Mouse (Mus musculus): ENCODE data around the gene Fanca. TPM values are rescaled to one million over a fixed set of nuclear protein-coding genes. Genes with fewer than 3 reads are reported as not detected.

Gene Fanca
- 26.9 and 35.4 TPM in 2 replicates for polyA plus RNA-seq (2014; fragmentation: Nextera tagmentation; extraction: Ambion mirVana)

- no peak within 1 kb of the TSS for H3K27ac ChIP-seq (ENCODE audit: low read depth, low read length)
- H3K4me2 ChIP-seq (replicated peaks; ENCODE audit: low read depth, low read length): peak within 1 kb of the TSS; percentile 74
- H3K36me3 ChIP-seq (ENCODE audit: control insufficient read depth, insufficient read depth, low read length): no peaks in the 10 kb centered on the region
- H3K9ac ChIP-seq (ENCODE audit: low read depth, low read length): peak within 1 kb of the TSS; percentile 69
- H3K4me1 ChIP-seq (replicated peaks; ENCODE audit: control insufficient read depth, insufficient read depth, low read length): no peaks in the 10 kb centered on the region
- H3K9me3 ChIP-seq (ENCODE audit: control insufficient read depth, low read length): no peaks in the 10 kb centered on the region
- WGBS: 0% methylated on average over 24 of the region's 24 CpGs
- peak; percentile 94 for DNase-seq (ENCODE audit: low spot score)
- peak within 1 kb of the TSS; percentile 58 for H3K4me3 ChIP-seq (ENCODE audit: low read depth, low read length)
- ATAC-seq (ENCODE audit: low FRiP score): peak; percentile 98
- no peaks in the 10 kb centered on the region for H3K27me3 ChIP-seq (ENCODE audit: control insufficient read depth, insufficient read depth, low read length)
These were observed at the start of gene Fanca for GRCm38 (mm10) chr8:123318467-123318911. Gene Fanca, minus strand, starts transcription at chr8:123318576.

- no peak overlapping the region for H3K27ac ChIP-seq (ENCODE audit: low read depth, low read length)
These were observed 42.8 kb upstream of the Fanca start for GRCm38 (mm10) chr8:123361082-123361739.

DNA sequence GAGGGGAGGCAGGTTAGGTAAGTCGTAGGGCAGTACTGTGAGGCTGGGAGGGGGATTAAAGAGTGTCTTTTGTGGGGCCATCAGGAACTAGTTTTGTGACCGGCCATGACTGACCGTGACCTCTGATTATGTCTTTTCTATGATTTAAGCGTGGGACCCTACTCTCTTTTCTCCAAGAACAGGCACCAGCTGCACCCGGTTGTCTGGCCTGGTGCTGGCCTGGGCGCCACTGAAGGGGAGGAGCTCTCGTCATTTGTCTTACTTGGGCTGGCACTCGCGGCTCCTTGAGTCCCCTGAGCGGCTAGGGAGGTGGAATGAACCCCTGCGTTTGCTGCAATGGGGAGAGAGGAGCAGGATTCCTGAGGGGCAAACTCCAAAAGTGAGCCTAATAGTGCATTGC is 34.8 kb upstream of the Fanca start:
- WGBS: 41% methylated on average over 11 of the region's 11 CpGs
- no peak overlapping the region for H3K4me2 ChIP-seq (replicated peaks; ENCODE audit: low read depth, low read length)
- no peak for ATAC-seq (ENCODE audit: low FRiP score)

More at GRCm38 (mm10) chr8:123361082-123361739, 42.8 kb upstream of the Fanca start:
- Histone ChIP-seq H3K4me1 (replicated peaks; ENCODE audit: control insufficient read depth, insufficient read depth, low read length) (no peaks in the 10 kb centered on the region), H3K9ac (ENCODE audit: low read depth, low read length) (no peak overlapping the region), H3K4me3 (ENCODE audit: low read depth, low read length) (no peak overlapping the region), H3K9me3 (ENCODE audit: control insufficient read depth, low read length) (no peaks in the 10 kb centered on the region), H3K27me3 (ENCODE audit: control insufficient read depth, insufficient read depth, low read length) (no peaks in the 10 kb centered on the region), H3K36me3 (ENCODE audit: control insufficient read depth, insufficient read depth, low read length) (peaks cover 2% of the 10 kb centered on the region; the same call in 1 of the 2 replicates), H3K4me2 (replicated peaks; ENCODE audit: low read depth, low read length) (no peak overlapping the region)
- peak; percentile 91 for DNase-seq (ENCODE audit: low spot score)
- WGBS: 48% methylated on average over 12 of the region's 12 CpGs
- ATAC-seq (ENCODE audit: low FRiP score): peak; percentile 43; the same call in 1 of the 2 replicates

GRCm38 (mm10) chr8:123352786-123353185 is 34.4 kb upstream of the Fanca start:
- peak; percentile 58 for DNase-seq (ENCODE audit: low spot score)
- no peak overlapping the region for H3K4me3 ChIP-seq (ENCODE audit: low read depth, low read length)
- peaks cover 3% of the 10 kb centered on the region for H3K4me1 ChIP-seq (replicated peaks; ENCODE audit: control insufficient read depth, insufficient read depth, low read length)
- H3K36me3 ChIP-seq (ENCODE audit: control insufficient read depth, insufficient read depth, low read length): 0 out of 2 replicates have a peak, but pooled peaks cover 2% of the 10 kb centered on the region
- 63% methylated on average over 13 of the region's 13 CpGs for WGBS
- no peaks in the 10 kb centered on the region for H3K9me3 ChIP-seq (ENCODE audit: control insufficient read depth, low read length)
- H3K27me3 ChIP-seq (ENCODE audit: control insufficient read depth, insufficient read depth, low read length): no peaks in the 10 kb centered on the region
- H3K4me2 ChIP-seq (replicated peaks; ENCODE audit: low read depth, low read length): no peak overlapping the region
- H3K27ac ChIP-seq (ENCODE audit: low read depth, low read length): no peak overlapping the region
- no peak; the same call in 1 of the 2 replicates for ATAC-seq (ENCODE audit: low FRiP score)
- no peak overlapping the region for H3K9ac ChIP-seq (ENCODE audit: low read depth, low read length)

More for the DNA sequence above, 34.8 kb upstream of the Fanca start:
- Histone ChIP-seq H3K9me3 (ENCODE audit: control insufficient read depth, low read length) (no peaks in the 10 kb centered on the region), H3K27me3 (ENCODE audit: control insufficient read depth, insufficient read depth, low read length) (no peaks in the 10 kb centered on the region), H3K4me3 (ENCODE audit: low read depth, low read length) (no peak overlapping the region), H3K9ac (ENCODE audit: low read depth, low read length) (no peak overlapping the region), H3K4me1 (replicated peaks; ENCODE audit: control insufficient read depth, insufficient read depth, low read length) (peaks cover 3% of the 10 kb centered on the region), H3K36me3 (ENCODE audit: control insufficient read depth, insufficient read depth, low read length) (0 out of 2 replicates have a peak, but pooled peaks cover 2% of the 10 kb centered on the region), H3K27ac (ENCODE audit: low read depth, low read length) (no peak overlapping the region)
- DNase-seq (ENCODE audit: low spot score): peak; percentile 13

DNA sequence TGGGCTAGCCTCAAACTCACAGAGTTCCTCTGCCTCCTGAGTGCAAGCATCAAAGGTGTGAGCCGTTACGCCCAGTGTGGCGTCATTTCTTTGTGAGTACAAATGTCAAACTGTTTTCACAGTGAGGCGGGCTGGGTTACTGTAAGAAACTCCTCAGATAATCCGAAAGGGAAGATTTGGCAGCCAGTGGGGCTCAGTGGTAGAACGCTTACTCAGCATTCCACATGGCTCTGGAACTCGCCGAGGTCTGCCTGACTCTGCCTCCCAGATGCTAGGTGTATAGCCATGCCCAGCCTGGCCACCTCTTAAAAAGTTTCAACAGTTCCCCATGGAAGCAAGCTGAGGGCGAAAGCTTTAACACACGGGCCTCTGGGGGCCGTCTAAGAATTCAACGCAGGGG is 33.7 kb upstream of the Fanca start:
- H3K9ac ChIP-seq (ENCODE audit: low read depth, low read length): no peak overlapping the region
- ATAC-seq (ENCODE audit: low FRiP score): no peak
- WGBS: 89% methylated on average over 12 of the region's 12 CpGs

GRCm38 (mm10) chr8:123349073-123349472 is 30.7 kb upstream of the Fanca start:
- Histone ChIP-seq H3K4me2 (replicated peaks; ENCODE audit: low read depth, low read length) (no peak overlapping the region), H3K4me3 (ENCODE audit: low read depth, low read length) (no peak overlapping the region), H3K27ac (ENCODE audit: low read depth, low read length) (no peak overlapping the region), H3K27me3 (ENCODE audit: control insufficient read depth, insufficient read depth, low read length) (no peaks in the 10 kb centered on the region), H3K4me1 (replicated peaks; ENCODE audit: control insufficient read depth, insufficient read depth, low read length) (peaks cover 3% of the 10 kb centered on the region), H3K36me3 (ENCODE audit: control insufficient read depth, insufficient read depth, low read length) (no peaks in the 10 kb centered on the region), H3K9me3 (ENCODE audit: control insufficient read depth, low read length) (no peaks in the 10 kb centered on the region), H3K9ac (ENCODE audit: low read depth, low read length) (no peak overlapping the region)
- no peak for ATAC-seq (ENCODE audit: low FRiP score)
- 81% methylated on average over 4 of the region's 4 CpGs for WGBS
- DNase-seq (ENCODE audit: low spot score): no peak

More for the DNA sequence above, 33.7 kb upstream of the Fanca start:
- Histone ChIP-seq H3K4me2 (replicated peaks; ENCODE audit: low read depth, low read length) (no peak overlapping the region), H3K27ac (ENCODE audit: low read depth, low read length) (no peak overlapping the region), H3K9me3 (ENCODE audit: control insufficient read depth, low read length) (no peaks in the 10 kb centered on the region), H3K27me3 (ENCODE audit: control insufficient read depth, insufficient read depth, low read length) (no peaks in the 10 kb centered on the region), H3K36me3 (ENCODE audit: control insufficient read depth, insufficient read depth, low read length) (0 out of 2 replicates have a peak, but pooled peaks cover 2% of the 10 kb centered on the region), H3K4me1 (replicated peaks; ENCODE audit: control insufficient read depth, insufficient read depth, low read length) (peaks cover 3% of the 10 kb centered on the region), H3K4me3 (ENCODE audit: low read depth, low read length) (no peak overlapping the region)
- DNase-seq (ENCODE audit: low spot score): no peak

DNA sequence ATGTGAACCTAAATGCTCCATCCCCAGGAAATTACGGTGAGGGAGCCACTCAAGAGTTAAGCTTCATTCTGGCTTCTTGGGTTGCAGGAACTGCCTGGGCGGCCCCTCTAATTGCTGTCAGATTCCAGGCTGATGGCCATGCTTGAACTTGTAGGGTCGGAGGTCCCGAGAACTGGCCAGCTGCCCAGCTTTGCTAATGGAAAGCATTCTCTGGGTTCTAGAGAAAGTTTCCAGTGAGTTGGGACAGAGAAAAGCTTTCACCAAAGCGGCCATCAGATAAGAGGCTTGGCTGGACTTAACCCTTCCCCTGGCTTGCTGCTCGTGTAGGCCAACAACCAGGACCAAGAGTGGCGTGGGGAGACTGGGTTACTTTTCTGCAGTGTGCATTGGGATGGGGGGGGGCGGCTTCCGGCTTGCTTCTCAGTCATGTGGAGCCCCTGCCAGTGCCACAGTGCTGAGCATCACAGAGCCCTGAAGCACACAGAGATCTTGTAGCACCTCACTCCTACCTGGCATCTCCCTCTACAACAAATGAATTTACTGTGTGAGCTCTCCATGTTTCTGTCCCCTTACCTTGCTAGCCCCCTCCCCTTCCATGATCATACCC is 30.0 kb upstream of the Fanca start:
- Histone ChIP-seq H3K4me2 (replicated peaks; ENCODE audit: low read depth, low read length) (no peak overlapping the region), H3K9ac (ENCODE audit: low read depth, low read length) (no peak overlapping the region), H3K9me3 (ENCODE audit: control insufficient read depth, low read length) (no peaks in the 10 kb centered on the region), H3K4me3 (ENCODE audit: low read depth, low read length) (no peak overlapping the region), H3K36me3 (ENCODE audit: control insufficient read depth, insufficient read depth, low read length) (no peaks in the 10 kb centered on the region), H3K4me1 (replicated peaks; ENCODE audit: control insufficient read depth, insufficient read depth, low read length) (peaks cover 3% of the 10 kb centered on the region; the same call in 1 of the 2 replicates), H3K27ac (ENCODE audit: low read depth, low read length) (no peak overlapping the region), H3K27me3 (ENCODE audit: control insufficient read depth, insufficient read depth, low read length) (no peaks in the 10 kb centered on the region)
- ATAC-seq (ENCODE audit: low FRiP score) (no peak), DNase-seq (ENCODE audit: low spot score) (peak; percentile 39)
- 55% methylated on average over 9 of the region's 9 CpGs for WGBS

GRCm38 (mm10) chr8:123347293-123347692 is 28.9 kb upstream of the Fanca start:
- 74% methylated on average over 2 of the region's 2 CpGs for WGBS
- ATAC-seq (ENCODE audit: low FRiP score): no peak
- no peak overlapping the region for H3K4me2 ChIP-seq (replicated peaks; ENCODE audit: low read depth, low read length)

More at GRCm38 (mm10) chr8:123347293-123347692, 28.9 kb upstream of the Fanca start:
- Histone ChIP-seq H3K4me3 (ENCODE audit: low read depth, low read length) (no peak overlapping the region), H3K27me3 (ENCODE audit: control insufficient read depth, insufficient read depth, low read length) (no peaks in the 10 kb centered on the region), H3K9me3 (ENCODE audit: control insufficient read depth, low read length) (no peaks in the 10 kb centered on the region), H3K9ac (ENCODE audit: low read depth, low read length) (no peak overlapping the region), H3K27ac (ENCODE audit: low read depth, low read length) (no peak overlapping the region), H3K36me3 (ENCODE audit: control insufficient read depth, insufficient read depth, low read length) (no peaks in the 10 kb centered on the region), H3K4me1 (replicated peaks; ENCODE audit: control insufficient read depth, insufficient read depth, low read length) (no peaks in the 10 kb centered on the region)
- no peak for DNase-seq (ENCODE audit: low spot score)

Data from hindbrain, embryonic 11.5 days (tissue).